Mouse (Mus musculus): Measurements from ENCODE around the gene Guca1a. TPM values are rescaled to one million over a fixed set of nuclear protein-coding genes. Genes with fewer than 3 reads are reported as not detected.

The Guca1a gene
- polyA plus RNA-seq, 1 experiment from 2014 or later: 2.0 TPM

- Histone ChIP-seq H3K27me3 (replicated peaks) (peaks cover 17% of the 10 kb centered on the region), H3K4me1 (replicated peaks) (no peaks in the 10 kb centered on the region), H3K27ac (no peak overlapping the region), H3K4me2 (replicated peaks) (no peak overlapping the region), H3K36me3 (no peaks in the 10 kb centered on the region), H3K4me3 (replicated peaks) (no peak overlapping the region), H3K9ac (no peak overlapping the region), H3K9me3 (no peaks in the 10 kb centered on the region)
- ATAC-seq: no peak
- WGBS: 61% methylated on average over 10 of the region's 10 CpGs
Measured at GRCm38 (mm10) chr17:47407717-47408557, 7.6 kb upstream of the Guca1a start.

GRCm38 (mm10) chr17:47399091-47399490 is 1.3 kb downstream of the Guca1a start:
- Histone ChIP-seq H3K4me3 (replicated peaks) (no peak overlapping the region), H3K36me3 (no peaks in the 10 kb centered on the region), H3K9me3 (no peaks in the 10 kb centered on the region), H3K4me1 (replicated peaks) (peaks cover 12% of the 10 kb centered on the region; the same call in 1 of the 2 replicates), H3K27ac (no peak overlapping the region), H3K27me3 (replicated peaks) (peaks cover 8% of the 10 kb centered on the region), H3K9ac (no peak overlapping the region), H3K4me2 (replicated peaks) (no peak overlapping the region)
- 88% methylated on average over 8 of the region's 8 CpGs for WGBS
- ATAC-seq: no peak

GRCm38 (mm10) chr17:47395376-47395913 is 4.9 kb downstream of the Guca1a start:
- WGBS: 3% methylated on average over 20 of the region's 20 CpGs
- Histone ChIP-seq H3K4me2 (replicated peaks) (peak overlapping the region; percentile 72), H3K4me3 (replicated peaks) (peak overlapping the region; percentile 40), H3K9ac (no peak overlapping the region), H3K27ac (no peak overlapping the region), H3K36me3 (no peaks in the 10 kb centered on the region), H3K4me1 (replicated peaks) (peaks cover 12% of the 10 kb centered on the region; the same call in 1 of the 2 replicates), H3K9me3 (no peaks in the 10 kb centered on the region), H3K27me3 (replicated peaks) (peaks cover 8% of the 10 kb centered on the region)
- ATAC-seq: peak; percentile 95

GRCm38 (mm10) chr17:47394223-47394869 is 6.0 kb downstream of the Guca1a start:
- 19% methylated on average over 24 of the region's 24 CpGs for WGBS
- ATAC-seq: no peak; the same call in 1 of the 2 replicates
- Histone ChIP-seq H3K4me2 (replicated peaks) (peak overlapping the region; percentile 72), H3K9me3 (no peaks in the 10 kb centered on the region), H3K4me3 (replicated peaks) (peak overlapping the region; percentile 40), H3K27me3 (replicated peaks) (peaks cover 8% of the 10 kb centered on the region), H3K4me1 (replicated peaks) (peaks cover 12% of the 10 kb centered on the region; the same call in 1 of the 2 replicates), H3K27ac (no peak overlapping the region), H3K36me3 (no peaks in the 10 kb centered on the region), H3K9ac (peak overlapping the region; percentile 8; the same call in 1 of the 2 replicates)

GRCm38 (mm10) chr17:47386649-47387048 is 13.7 kb downstream of the Guca1a start:
- no peaks in the 10 kb centered on the region for H3K9me3 ChIP-seq
- H3K27me3 ChIP-seq (replicated peaks): no peaks in the 10 kb centered on the region
- no peak overlapping the region for H3K4me3 ChIP-seq (replicated peaks)
- WGBS: 65% methylated on average over 4 of the region's 4 CpGs
- H3K4me2 ChIP-seq (replicated peaks): no peak overlapping the region
- no peaks in the 10 kb centered on the region for H3K4me1 ChIP-seq (replicated peaks)
- H3K36me3 ChIP-seq: no peaks in the 10 kb centered on the region
- no peak for ATAC-seq
- no peak overlapping the region for H3K9ac ChIP-seq
- H3K27ac ChIP-seq: no peak overlapping the region

GRCm38 (mm10) chr17:47385145-47385544 is 15.2 kb downstream of the Guca1a start, which contains the start of gene Guca1b:
TSS of gene Guca1b (plus strand) at chr17:47385393.
- H3K4me2 ChIP-seq (replicated peaks): no peak within 1 kb of the TSS
- H3K27ac ChIP-seq: no peak within 1 kb of the TSS
- WGBS: 30% methylated on average over 10 of the region's 10 CpGs
- H3K9ac ChIP-seq: no peak within 1 kb of the TSS
- no peak for ATAC-seq
- no peaks in the 10 kb centered on the region for H3K9me3 ChIP-seq
- H3K4me1 ChIP-seq (replicated peaks): no peaks in the 10 kb centered on the region
- H3K27me3 ChIP-seq (replicated peaks): no peaks in the 10 kb centered on the region
- 0 out of 2 replicates have a peak, but pooled peaks cover 2% of the 10 kb centered on the region for H3K36me3 ChIP-seq
- no peak within 1 kb of the TSS for H3K4me3 ChIP-seq (replicated peaks)

GRCm38 (mm10) chr17:47384064-47384463 is 16.3 kb downstream of the Guca1a start:
- peaks cover 10% of the 10 kb centered on the region; the same call in 1 of the 2 replicates for H3K36me3 ChIP-seq
- WGBS: 88% methylated on average over 3 of the region's 3 CpGs

GRCm38 (mm10) chr17:47383266-47383665 is 17.1 kb downstream of the Guca1a start:
- H3K36me3 ChIP-seq: peaks cover 16% of the 10 kb centered on the region; the same call in 1 of the 2 replicates
- H3K4me1 ChIP-seq (replicated peaks): no peaks in the 10 kb centered on the region
- no peak overlapping the region for H3K9ac ChIP-seq
- no peak overlapping the region for H3K4me3 ChIP-seq (replicated peaks)
- H3K27ac ChIP-seq: no peak overlapping the region
- H3K9me3 ChIP-seq: no peaks in the 10 kb centered on the region
- 76% methylated on average over 4 of the region's 4 CpGs for WGBS
- ATAC-seq: no peak
- H3K27me3 ChIP-seq (replicated peaks): no peaks in the 10 kb centered on the region
- H3K4me2 ChIP-seq (replicated peaks): no peak overlapping the region

More at GRCm38 (mm10) chr17:47384064-47384463, 16.3 kb downstream of the Guca1a start:
- Histone ChIP-seq H3K4me1 (replicated peaks) (no peaks in the 10 kb centered on the region), H3K9me3 (no peaks in the 10 kb centered on the region), H3K9ac (no peak overlapping the region), H3K4me3 (replicated peaks) (no peak overlapping the region), H3K27ac (no peak overlapping the region), H3K4me2 (replicated peaks) (no peak overlapping the region), H3K27me3 (replicated peaks) (no peaks in the 10 kb centered on the region)
- ATAC-seq: no peak

- no peak for ATAC-seq
- WGBS: 89% methylated on average over 11 of the region's 11 CpGs
- peaks cover 20% of the 10 kb centered on the region; the same call in 1 of the 2 replicates for H3K36me3 ChIP-seq
Measured at GRCm38 (mm10) chr17:47381917-47382316, 18.5 kb downstream of the Guca1a start.

GRCm38 (mm10) chr17:47378133-47378532 is 22.3 kb downstream of the Guca1a start:
- Histone ChIP-seq H3K36me3 (peaks cover 38% of the 10 kb centered on the region), H3K4me1 (replicated peaks) (no peaks in the 10 kb centered on the region), H3K27ac (no peak overlapping the region), H3K9me3 (no peaks in the 10 kb centered on the region), H3K4me3 (replicated peaks) (no peak overlapping the region), H3K4me2 (replicated peaks) (no peak overlapping the region), H3K9ac (no peak overlapping the region), H3K27me3 (replicated peaks) (no peaks in the 10 kb centered on the region)
- no peak for ATAC-seq
- WGBS: 85% methylated on average over 15 of the region's 15 CpGs

More at GRCm38 (mm10) chr17:47381917-47382316, 18.5 kb downstream of the Guca1a start:
- Histone ChIP-seq H3K27ac (no peak overlapping the region), H3K4me3 (replicated peaks) (no peak overlapping the region), H3K4me2 (replicated peaks) (no peak overlapping the region), H3K4me1 (replicated peaks) (no peaks in the 10 kb centered on the region), H3K9me3 (no peaks in the 10 kb centered on the region), H3K9ac (no peak overlapping the region), H3K27me3 (replicated peaks) (no peaks in the 10 kb centered on the region)

- Histone ChIP-seq H3K4me2 (replicated peaks) (no peak overlapping the region), H3K9me3 (no peaks in the 10 kb centered on the region), H3K4me3 (replicated peaks) (no peak overlapping the region), H3K27me3 (replicated peaks) (no peaks in the 10 kb centered on the region), H3K27ac (no peak overlapping the region), H3K9ac (no peak overlapping the region), H3K36me3 (peaks cover 43% of the 10 kb centered on the region), H3K4me1 (replicated peaks) (no peaks in the 10 kb centered on the region)
- 85% methylated on average over 6 of the region's 6 CpGs for WGBS
- ATAC-seq: no peak
Measured at GRCm38 (mm10) chr17:47376779-47377280, 23.6 kb downstream of the Guca1a start.

- WGBS: 85% methylated on average over 6 of the region's 6 CpGs
- H3K9me3 ChIP-seq: no peaks in the 10 kb centered on the region
- H3K27ac ChIP-seq: no peak overlapping the region
- no peak overlapping the region for H3K9ac ChIP-seq
- ATAC-seq: no peak
- no peak overlapping the region for H3K4me3 ChIP-seq (replicated peaks)
- peaks cover 32% of the 10 kb centered on the region for H3K36me3 ChIP-seq
- no peak overlapping the region for H3K4me2 ChIP-seq (replicated peaks)
- H3K4me1 ChIP-seq (replicated peaks): peaks cover 10% of the 10 kb centered on the region; the same call in 1 of the 2 replicates
- no peaks in the 10 kb centered on the region for H3K27me3 ChIP-seq (replicated peaks)
Measured at GRCm38 (mm10) chr17:47373991-47374390, 26.4 kb downstream of the Guca1a start.

All from intestine, embryonic 15.5 days (tissue).